Mouse (Mus musculus) lung, postnatal 0 days (tissue): ENCODE data around the gene Tnk2.

ENCODE experiments used
- CTCF ChIP-seq: IDR thresholded peaks from 2 replicates; pipeline ENCODE4 v1.5.1; 2016; ENCODE audit warnings: antibody characterized with exemption, mild to moderate bottlenecking
- EP300 ChIP-seq: IDR thresholded peaks from 2 replicates; pipeline ENCODE4 v1.6.1; 2016; ENCODE audit warnings: antibody characterized with exemption, mild to moderate bottlenecking, control low read depth

DNA sequence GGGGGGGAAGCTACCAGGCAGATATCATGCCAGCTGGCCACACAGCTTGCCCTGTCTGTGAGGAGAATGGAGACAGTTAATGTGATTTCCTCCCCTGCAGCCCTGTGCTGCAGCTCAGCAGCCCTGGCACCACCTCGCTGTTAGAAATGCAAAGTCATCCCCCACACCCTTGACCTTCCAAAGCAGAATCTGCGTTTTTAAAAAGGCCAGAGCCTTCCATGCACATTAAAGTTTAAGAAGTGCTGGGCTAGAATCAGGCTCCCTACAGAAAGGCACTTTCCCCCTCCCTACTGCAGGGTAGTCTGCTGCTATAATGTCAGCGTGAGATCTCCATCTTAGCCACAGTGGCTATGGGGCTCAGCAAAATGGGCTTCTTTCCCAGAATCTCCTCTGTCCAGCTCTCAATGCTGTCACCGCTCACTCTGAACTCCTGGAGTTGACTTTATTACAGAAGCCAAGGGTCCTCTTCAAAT, 45.7 kb upstream of the Tnk2 start:
- no peak for TF ChIP-seq CTCF
- TF ChIP-seq EP300 = no peak
